Mouse (Mus musculus) cortical plate, adult 2 months (tissue): ENCODE measurements around the gene Pycr1.

Experiments used
- CTCF ChIP-seq: fragments of 200-500 bp; IDR thresholded peaks from 2 replicates; pipeline ENCODE4 v1.5.1; 2011; ENCODE audit warnings: mild to moderate bottlenecking, control low read depth, low read length; ENCODE audit not compliant: insufficient read depth; ENCODE audit errors: extremely low read depth
- POLR2A ChIP-seq: fragments of 200-500 bp; IDR thresholded peaks from 2 replicates; pipeline ENCODE4 v1.6.1; 2011; ENCODE audit warnings: mild to moderate bottlenecking, low read length, control low read depth; ENCODE audit not compliant: insufficient read depth; ENCODE audit errors: extremely low read depth

DNA sequence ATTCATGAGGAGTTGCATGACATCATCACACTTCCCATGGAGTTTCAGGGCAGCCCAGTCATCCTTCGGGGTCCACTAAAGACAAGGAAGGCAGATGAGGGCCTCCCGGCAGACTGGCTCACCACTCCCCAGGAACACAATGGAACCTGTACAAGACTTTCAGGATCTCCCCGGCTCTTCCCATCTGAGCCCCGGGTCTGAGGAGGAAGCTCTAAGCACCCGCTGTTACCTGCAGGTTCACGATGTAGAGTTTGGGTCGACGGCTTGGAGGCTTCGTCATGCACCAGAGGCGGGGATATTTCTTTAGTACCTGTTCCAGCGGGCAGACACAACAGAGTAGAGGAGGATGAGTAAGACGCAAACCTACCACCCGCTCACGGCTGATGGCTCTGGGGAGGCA, 23.4 kb downstream of the Pycr1 start:
- TF ChIP-seq CTCF (no peak), POLR2A (no peak)
